Mouse (Mus musculus): ENCODE measurements at regions not wholly inside any gene's neighbourhood (a gene's known extent, or its start where the extent isn't known, plus 50 kb on each side); places are given as distances from the start of the nearest gene placed in this dataset.
"Not testable (repeated sequence)": the region's sequence is repeated elsewhere in the genome, so short reads cannot be mapped to it uniquely, and the experiment has no call there.

- no peak for DNase-seq (ENCODE audit: low read depth, low spot score)
These were observed 186.3 kb downstream of the 1810013L24Rik start for GRCm38 (mm10) chr16:9016040-9016761.

- no peak for DNase-seq (ENCODE audit: low read depth, low spot score)
These were observed 186.8 kb downstream of the 1810013L24Rik start for GRCm38 (mm10) chr16:9016762-9017086.

- no peak for DNase-seq (ENCODE audit: low read depth, low spot score)
These were observed 200.8 kb downstream of the 1810013L24Rik start for GRCm38 (mm10) chr16:9030717-9031116.

GRCm38 (mm10) chr16:9043271-9043670 lies 213.4 kb downstream of the 1810013L24Rik start:
- DNase-seq (ENCODE audit: low read depth, low spot score), result no peak

- DNase-seq (ENCODE audit: low read depth, low spot score), result no peak
These were observed 217.0 kb downstream of the 1810013L24Rik start for GRCm38 (mm10) chr16:9046864-9047263.

- no peak for DNase-seq (ENCODE audit: low read depth, low spot score)
These were observed 224.5 kb downstream of the 1810013L24Rik start for GRCm38 (mm10) chr16:9054415-9054814.

GRCm38 (mm10) chr16:9056430-9056829 lies 226.5 kb downstream of the 1810013L24Rik start:
- DNase-seq (ENCODE audit: low read depth, low spot score), result no peak

- DNase-seq (ENCODE audit: low read depth, low spot score), result no peak
These were observed 241.6 kb downstream of the 1810013L24Rik start for GRCm38 (mm10) chr16:9071526-9071925.

GRCm38 (mm10) chr16:9071956-9072355 lies 242.1 kb downstream of the 1810013L24Rik start:
- not testable (repeated sequence) for DNase-seq (ENCODE audit: low read depth, low spot score)

- no peak for DNase-seq (ENCODE audit: low read depth, low spot score)
These were observed 244.4 kb downstream of the 1810013L24Rik start for GRCm38 (mm10) chr16:9074295-9074694.

- DNase-seq (ENCODE audit: low read depth, low spot score), result no peak
These were observed 247.6 kb downstream of the 1810013L24Rik start for GRCm38 (mm10) chr16:9077451-9077850.

- DNase-seq (ENCODE audit: low read depth, low spot score), result no peak
These were observed 248.6 kb downstream of the 1810013L24Rik start for GRCm38 (mm10) chr16:9078405-9078942.

GRCm38 (mm10) chr16:9083040-9083439 lies 253.1 kb downstream of the 1810013L24Rik start:
- no peak for DNase-seq (ENCODE audit: low read depth, low spot score)

GRCm38 (mm10) chr16:9083740-9084139 lies 253.8 kb downstream of the 1810013L24Rik start:
- no peak for DNase-seq (ENCODE audit: low read depth, low spot score)

- no peak for DNase-seq (ENCODE audit: low read depth, low spot score)
These were observed 254.7 kb downstream of the 1810013L24Rik start for GRCm38 (mm10) chr16:9084581-9084980.

- DNase-seq (ENCODE audit: low read depth, low spot score), result no peak
These were observed 255.2 kb downstream of the 1810013L24Rik start for GRCm38 (mm10) chr16:9085133-9085532.

GRCm38 (mm10) chr16:9085977-9086376 lies 256.1 kb downstream of the 1810013L24Rik start:
- no peak for DNase-seq (ENCODE audit: low read depth, low spot score)

- no peak for DNase-seq (ENCODE audit: low read depth, low spot score)
These were observed 261.9 kb downstream of the 1810013L24Rik start for GRCm38 (mm10) chr16:9091790-9092189.

GRCm38 (mm10) chr16:9092191-9092848 lies 262.4 kb downstream of the 1810013L24Rik start:
- no peak for DNase-seq (ENCODE audit: low read depth, low spot score)

- no peak for DNase-seq (ENCODE audit: low read depth, low spot score)
These were observed 263.7 kb downstream of the 1810013L24Rik start for GRCm38 (mm10) chr16:9093593-9093992.

GRCm38 (mm10) chr16:9094201-9094600 lies 264.3 kb downstream of the 1810013L24Rik start:
- no peak for DNase-seq (ENCODE audit: low read depth, low spot score)

- no peak for DNase-seq (ENCODE audit: low read depth, low spot score)
These were observed 276.3 kb downstream of the 1810013L24Rik start for GRCm38 (mm10) chr16:9106211-9106610.

- DNase-seq (ENCODE audit: low read depth, low spot score), result not testable (repeated sequence)
These were observed 276.8 kb downstream of the 1810013L24Rik start for GRCm38 (mm10) chr16:9106676-9107075.
